Mouse (Mus musculus) CD8-positive naive resting alpha-beta T cell, adult 2 months (primary cell): ENCODE measurements at regions not wholly inside any gene's neighbourhood (a gene's known extent, or its start where the extent isn't known, plus 50 kb on each side); places are given as distances from the start of the nearest gene placed in this dataset.

Experiments used
- DNase-seq, 2 experiments: peaks; one replicate each; pipeline ENCODE4 v3.0.0; 2022; ENCODE audit warnings: low read depth in 2 of 2, low spot score in 2 of 2

- no peak for DNase-seq
Measured at GRCm38 (mm10) chr16:30652692-30653091, 53.2 kb downstream of the Fam43a start.

- DNase-seq, result no peak
Measured at GRCm38 (mm10) chr16:30653806-30654205, 54.3 kb downstream of the Fam43a start.

GRCm38 (mm10) chr16:30654226-30654625, 54.7 kb downstream of the Fam43a start:
- DNase-seq, result no peak

- DNase-seq, result no peak
Measured at GRCm38 (mm10) chr16:30655798-30656221, 56.3 kb downstream of the Fam43a start.

GRCm38 (mm10) chr16:30656881-30657280, 57.4 kb downstream of the Fam43a start:
- DNase-seq, result no peak

- no peak for DNase-seq
Measured at GRCm38 (mm10) chr16:30658921-30659320, 59.4 kb downstream of the Fam43a start.

GRCm38 (mm10) chr16:30661086-30661977, 61.8 kb downstream of the Fam43a start:
- DNase-seq, result no peak

GRCm38 (mm10) chr16:30663055-30663454, 63.5 kb downstream of the Fam43a start:
- DNase-seq, result no peak

- no peak for DNase-seq
Measured at GRCm38 (mm10) chr16:30663971-30664370, 64.4 kb downstream of the Fam43a start.

GRCm38 (mm10) chr16:30664433-30664832, 64.9 kb downstream of the Fam43a start:
- no peak for DNase-seq

- no peak for DNase-seq
Measured at GRCm38 (mm10) chr16:30665881-30666280, 66.4 kb downstream of the Fam43a start.

- DNase-seq, result no peak
Measured at GRCm38 (mm10) chr16:30669883-30670282, 70.4 kb downstream of the Fam43a start.

GRCm38 (mm10) chr16:30671584-30671983, 72.1 kb downstream of the Fam43a start:
- no peak for DNase-seq

- no peak for DNase-seq
Measured at GRCm38 (mm10) chr16:30672776-30673550, 73.4 kb downstream of the Fam43a start.

GRCm38 (mm10) chr16:30673662-30674061, 74.1 kb downstream of the Fam43a start:
- DNase-seq, result no peak

- no peak for DNase-seq
Measured at GRCm38 (mm10) chr16:30675829-30676228, 76.3 kb downstream of the Fam43a start.

- DNase-seq, result no peak
Measured at GRCm38 (mm10) chr16:30677016-30677415, 77.5 kb downstream of the Fam43a start.

GRCm38 (mm10) chr16:30677896-30678707, 78.6 kb downstream of the Fam43a start:
- DNase-seq, result no peak

- DNase-seq, result no peak
Measured at GRCm38 (mm10) chr16:30678708-30679492, 79.4 kb downstream of the Fam43a start.

- no peak for DNase-seq
Measured at GRCm38 (mm10) chr16:30679493-30679811, 79.9 kb downstream of the Fam43a start.

GRCm38 (mm10) chr16:30681421-30681820, 81.9 kb downstream of the Fam43a start:
- no peak for DNase-seq
